Mouse (Mus musculus): ENCODE results near the gene Sept12.

The Sept12 gene

GRCm38 (mm10) chr16:4997553-4997952 lies at the start of gene Sept12:
Sept12 (minus strand) TSS chr16:4997852.
- DNase-seq (ENCODE audit: low spot score in 2 of 2), result no peak

- DNase-seq (ENCODE audit: low spot score in 2 of 2), result no peak
Observed at GRCm38 (mm10) chr16:5045322-5045721, 47.7 kb upstream of the Sept12 start.

- DNase-seq (ENCODE audit: low spot score in 2 of 2), result no peak
Observed at GRCm38 (mm10) chr16:5036649-5037234, 39.1 kb upstream of the Sept12 start.

- DNase-seq (ENCODE audit: low spot score in 2 of 2), result no peak
Observed at GRCm38 (mm10) chr16:5035591-5035990, 37.9 kb upstream of the Sept12 start.

GRCm38 (mm10) chr16:5029847-5030246 lies 32.2 kb upstream of the Sept12 start:
- DNase-seq (ENCODE audit: low spot score in 2 of 2), result no peak

- DNase-seq (ENCODE audit: low spot score in 2 of 2), result no peak
Observed at GRCm38 (mm10) chr16:5024021-5024420, 26.4 kb upstream of the Sept12 start.

- DNase-seq (ENCODE audit: low spot score in 2 of 2), result no peak
Observed at GRCm38 (mm10) chr16:5014578-5014977, 16.9 kb upstream of the Sept12 start.

- peak; percentile 92 to 93 for DNase-seq (ENCODE audit: low spot score in 2 of 2)
Observed at GRCm38 (mm10) chr16:5013054-5013838, 15.6 kb upstream of the Sept12 start, which contains the start of gene Rogdi. Rogdi (minus strand) TSS chr16:5013553.

GRCm38 (mm10) chr16:5012036-5013005 lies 14.7 kb upstream of the Sept12 start:
- DNase-seq (ENCODE audit: low spot score in 2 of 2), result no peak

GRCm38 (mm10) chr16:5011285-5011684 lies 13.6 kb upstream of the Sept12 start:
- peak in 1 of 2 experiments; percentile 25 for DNase-seq (ENCODE audit: low spot score in 2 of 2)

GRCm38 (mm10) chr16:5010371-5010935 lies 12.8 kb upstream of the Sept12 start:
- DNase-seq (ENCODE audit: low spot score in 2 of 2), result no peak

GRCm38 (mm10) chr16:5008076-5008475 lies 10.4 kb upstream of the Sept12 start:
- no peak for DNase-seq (ENCODE audit: low spot score in 2 of 2)

- DNase-seq (ENCODE audit: low spot score in 2 of 2), result no peak
Observed at GRCm38 (mm10) chr16:5007492-5007891, 9.8 kb upstream of the Sept12 start.

GRCm38 (mm10) chr16:5007067-5007466 lies 9.4 kb upstream of the Sept12 start, which contains the start of gene Smim22:
Smim22 (plus strand) TSS chr16:5007288.
- DNase-seq (ENCODE audit: low spot score in 2 of 2), result no peak

GRCm38 (mm10) chr16:5000611-5001010 lies 3.0 kb upstream of the Sept12 start:
- DNase-seq (ENCODE audit: low spot score in 2 of 2), result no peak

- no peak for DNase-seq (ENCODE audit: low spot score in 2 of 2)
Observed at GRCm38 (mm10) chr16:4998984-4999383, 1.3 kb upstream of the Sept12 start.

- no peak for DNase-seq (ENCODE audit: low spot score in 2 of 2)
Observed at GRCm38 (mm10) chr16:4993276-4993675, 4.4 kb downstream of the Sept12 start.

GRCm38 (mm10) chr16:4984717-4985116 lies 12.9 kb downstream of the Sept12 start:
- DNase-seq (ENCODE audit: low spot score in 2 of 2), result no peak

- no peak for DNase-seq (ENCODE audit: low spot score in 2 of 2)
Observed at GRCm38 (mm10) chr16:4979755-4980380, 17.8 kb downstream of the Sept12 start.

- DNase-seq (ENCODE audit: low spot score in 2 of 2), result no peak
Observed at GRCm38 (mm10) chr16:4978275-4979051, 19.2 kb downstream of the Sept12 start.
